ENCODE assay signal across 21 mouse cellular contexts in the genomic region with DNA sequence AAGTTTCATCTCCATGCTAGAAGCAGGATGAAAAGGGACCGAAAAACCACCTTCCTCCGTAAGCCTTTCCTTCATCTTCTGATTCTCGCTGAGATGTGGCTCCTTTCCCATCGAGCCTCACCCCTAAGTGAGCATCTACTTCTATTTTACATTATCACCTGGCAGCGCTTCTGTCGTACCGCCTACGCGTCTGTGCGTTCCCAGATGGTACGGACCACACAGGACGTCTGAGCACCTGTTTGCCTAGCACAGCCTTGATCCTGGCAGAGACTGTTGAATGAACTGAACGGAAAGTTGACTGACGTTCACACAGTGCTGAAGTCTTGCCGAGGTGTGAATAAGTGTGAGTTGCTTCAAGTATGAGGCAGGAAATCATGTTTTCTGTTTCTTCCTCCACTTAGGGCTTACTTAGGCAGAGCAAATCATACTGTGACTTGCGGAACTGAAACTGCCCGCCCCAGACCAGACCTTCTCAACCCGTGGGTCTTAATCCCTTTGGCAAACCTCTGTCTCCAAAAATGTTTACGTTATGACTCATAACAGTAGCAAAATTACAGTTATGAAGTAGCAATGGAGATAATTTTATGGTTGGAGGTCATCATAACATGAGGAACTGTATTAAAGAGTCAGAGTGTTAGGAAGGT. TPM values are rescaled to one million over a fixed set of nuclear protein-coding genes. Genes with fewer than 3 reads are reported as not detected.
DNase-seq lines count a peak whose midpoint lies in the region; ATAC-seq and TF ChIP-seq lines count a peak whose summit lies in the region.
"Had no signal": no experiment of that assay in that cellular context is flagged by ENCODE, and none has a peak within 500 bp of the region (broad histone marks: within the 10 kb centered on the region; RNA-seq: fewer than 3 reads in every experiment).

No protein-coding gene starts in this region.

- no peak overlapping the region for H3K27ac ChIP-seq in testis, adult 2 months (ENCODE audit: control insufficient read depth, insufficient read depth, low read depth, low read length)
- no peak overlapping the region for H3K27ac ChIP-seq in midbrain, embryonic 13.5 days
- H3K27ac ChIP-seq: embryonic facial prominence, embryonic 10.5 days; forebrain, embryonic 13.5 days; hindbrain, embryonic 14.5 days; kidney, postnatal 0 days had no signal

- no peak for TF ChIP-seq POLR2A in testis, adult 2 months (IDR thresholded peaks at IDR 0.05; ENCODE audit: control insufficient read depth, low read depth, low read length)

- H3K9me3 ChIP-seq in midbrain, embryonic 13.5 days = no peaks in the 10 kb centered on the region
- H3K9me3 ChIP-seq: embryonic facial prominence, embryonic 10.5 days; forebrain, embryonic 13.5 days; heart, embryonic 12.5 days; limb, embryonic 13.5 days had no signal

- H3K27me3 ChIP-seq in testis, adult 2 months (ENCODE audit: control insufficient read depth, insufficient read depth, low read length) = no peaks in the 10 kb centered on the region
- H3K27me3 ChIP-seq in midbrain, embryonic 13.5 days = no peaks in the 10 kb centered on the region
- H3K27me3 ChIP-seq: forebrain, embryonic 13.5 days; heart, embryonic 12.5 days; limb, embryonic 13.5 days had no signal

- H3K36me3 ChIP-seq in testis, adult 2 months (ENCODE audit: control insufficient read depth, insufficient read depth, low read length) = no peaks in the 10 kb centered on the region
- H3K36me3 ChIP-seq in midbrain, embryonic 13.5 days = no peaks in the 10 kb centered on the region
- H3K36me3 ChIP-seq: embryonic facial prominence, embryonic 10.5 days; heart, embryonic 12.5 days; limb, embryonic 13.5 days had no signal

- 93% methylated on average over 19 of the region's 19 CpGs for WGBS in midbrain, embryonic 13.5 days

- ATAC-seq in midbrain, embryonic 13.5 days = no peak
- ATAC-seq: forebrain, embryonic 13.5 days; intestine, embryonic 16.5 days had no signal

- H3K4me3 ChIP-seq in testis, adult 2 months (ENCODE audit: control insufficient read depth, low read depth, low read length) = peak overlapping the region; percentile 11; the same call in 1 of the 2 replicates
- H3K4me3 ChIP-seq in midbrain, embryonic 13.5 days (replicated peaks) = no peak overlapping the region
- H3K4me3 ChIP-seq: embryonic facial prominence, embryonic 10.5 days; forebrain, embryonic 13.5 days; heart, embryonic 12.5 days; limb, embryonic 13.5 days had no signal

- no peak overlapping the region for H3K9ac ChIP-seq in midbrain, embryonic 13.5 days (replicated peaks)
- H3K9ac ChIP-seq: forebrain, embryonic 13.5 days; heart, embryonic 12.5 days; hindbrain, embryonic 14.5 days; limb, embryonic 13.5 days had no signal

- no peak overlapping the region for H3K4me2 ChIP-seq in midbrain, embryonic 13.5 days (replicated peaks)
- H3K4me2 ChIP-seq: forebrain, embryonic 13.5 days; heart, embryonic 12.5 days; hindbrain, embryonic 14.5 days; limb, embryonic 13.5 days; midbrain, embryonic 11.5 days had no signal

- no peak for TF ChIP-seq CTCF in testis, adult 2 months (IDR thresholded peaks at IDR 0.05; ENCODE audit: control insufficient read depth, insufficient read depth, insufficient replicate concordance, low read depth, low read length)

- DNase-seq in layer of hippocampus, adult 18-20 months (ENCODE audit: low spot score in 2 of 2) = peak; percentile 8 to 41
- DNase-seq in layer of hippocampus, postnatal 10 days (ENCODE audit: low spot score in 2 of 2) = no peak
- no peak for DNase-seq in testis, postnatal 14 days (ENCODE audit: low spot score)
- peak; percentile 15 to 34 for DNase-seq in natural killer cell, adult 2 months (ENCODE audit: low spot score in 2 of 2)
- peak; percentile 24 for DNase-seq in telencephalon, adult 2 months (ENCODE audit: low read depth, low spot score)
- DNase-seq in yolk sac, embryonic 10.5 days (ENCODE audit: low spot score) = no peak
- DNase-seq: cerebellum, adult 11-12 months; cerebellum, postnatal 36 days; lung, adult 18-20 months had no signal

- no peaks in the 10 kb centered on the region for H3K4me1 ChIP-seq in testis, adult 2 months (ENCODE audit: control insufficient read depth, insufficient read depth, low read length)
- H3K4me1 ChIP-seq in midbrain, embryonic 13.5 days (replicated peaks) = no peaks in the 10 kb centered on the region
- H3K4me1 ChIP-seq: embryonic facial prominence, embryonic 10.5 days; forebrain, embryonic 13.5 days; heart, embryonic 12.5 days; limb, embryonic 13.5 days had no signal

RNA-seq across cellular contexts. Expression of a gene that starts 39.8 kb away (rescaled TPM):
- total RNA-seq in layer of hippocampus, adult 18-20 months (2021) = 1 to 10 TPM; 2.6 to 3.5 TPM
- total RNA-seq in layer of hippocampus, postnatal 10 days (2021) = 1 to 10 TPM; 5.9 to 6.4 TPM
- 1.5 and 1.8 TPM in 2 replicates for polyA plus RNA-seq in testis, adult 2 months (2012; rRNA removed)
- 8.4 and 10.1 TPM in 2 replicates for polyA plus RNA-seq in midbrain, embryonic 13.5 days (2015; fragmentation: Nextera tagmentation; extraction: Ambion mirVana)
- total RNA-seq: neutrophil, adult 5-6 weeks had no signal

RNA-seq across cellular contexts. Expression of a gene that starts 49.2 kb away (rescaled TPM):
- 10 to 100 TPM; 21.6 to 24.7 TPM for total RNA-seq in layer of hippocampus, adult 18-20 months (2021)
- 10 to 100 TPM; 23.9 to 29.6 TPM for total RNA-seq in layer of hippocampus, postnatal 10 days (2021)
- 0.65 and 0.75 TPM in 2 replicates for polyA plus RNA-seq in testis, adult 2 months (2012; rRNA removed)
- 7.2 and 8.1 TPM in 2 replicates for polyA plus RNA-seq in midbrain, embryonic 13.5 days (2015; fragmentation: Nextera tagmentation; extraction: Ambion mirVana)
- polyA plus RNA-seq: C2C12 had no signal

Comparison
In these comparisons a context has a peak if more than half of its experiments do, and no peak if none do; other contexts are left out.
1. DNase-seq: peak in layer of hippocampus, adult 18-20 months (2 of 2), natural killer cell, adult 2 months (2 of 2) and telencephalon, adult 2 months (single experiment); none in layer of hippocampus, postnatal 10 days (0 of 2), testis, postnatal 14 days (single experiment) and yolk sac, embryonic 10.5 days (single experiment).